Mouse (Mus musculus) cerebellum, adult 8-10 months (tissue): Measurements from ENCODE around the gene Gfm2.
A peak's percentile ranks its signal among the peaks of the same experiment; 100 is the strongest.
"Not testable (repeated sequence)": the region's sequence is repeated elsewhere in the genome, so short reads cannot be mapped to it uniquely, and the experiment has no call there.

Source experiments
- DNase-seq: peaks from one replicate; pipeline ENCODE4 v3.0.0; 2022

Gfm2 gene

GRCm38 (mm10) chr13:97137466-97138400 is at the start of gene Gfm2, which contains the start of gene Nsa2:
Gfm2 (plus strand) TSS chr13:97137937.
Nsa2 (minus strand) TSS chr13:97137937.
- DNase-seq: peak; percentile 90

- DNase-seq: no peak
Measured at GRCm38 (mm10) chr13:97088183-97088582, 49.6 kb upstream of the Gfm2 start.

- no peak for DNase-seq
Measured at GRCm38 (mm10) chr13:97095726-97096125, 42.0 kb upstream of the Gfm2 start.

GRCm38 (mm10) chr13:97099187-97099852 is 38.4 kb upstream of the Gfm2 start, which contains the start of gene Gm6169:
Gm6169 (minus strand) TSS chr13:97099237.
- peak; percentile 27 for DNase-seq

- DNase-seq: no peak
Measured at GRCm38 (mm10) chr13:97104996-97105395, 32.7 kb upstream of the Gfm2 start.

- not testable (repeated sequence) for DNase-seq
Measured at GRCm38 (mm10) chr13:97107721-97108120, 30.0 kb upstream of the Gfm2 start.

GRCm38 (mm10) chr13:97109046-97109445 is 28.7 kb upstream of the Gfm2 start:
- no peak for DNase-seq

GRCm38 (mm10) chr13:97121341-97121740 is 16.4 kb upstream of the Gfm2 start:
- no peak for DNase-seq

GRCm38 (mm10) chr13:97129654-97130053 is 8.1 kb upstream of the Gfm2 start:
- not testable (repeated sequence) for DNase-seq

- DNase-seq: not testable (repeated sequence)
Measured at GRCm38 (mm10) chr13:97130413-97130812, 7.3 kb upstream of the Gfm2 start.

GRCm38 (mm10) chr13:97138404-97138931 is 731 bp downstream of the Gfm2 start:
- DNase-seq: not testable (repeated sequence)

- no peak for DNase-seq
Measured at GRCm38 (mm10) chr13:97142321-97142720, 4.6 kb downstream of the Gfm2 start.

- peak; percentile 32 for DNase-seq
Measured at GRCm38 (mm10) chr13:97145834-97146233, 8.1 kb downstream of the Gfm2 start.

GRCm38 (mm10) chr13:97175520-97176264 is 38.0 kb downstream of the Gfm2 start:
- DNase-seq: no peak

- no peak for DNase-seq
Measured at GRCm38 (mm10) chr13:97176731-97177130, 39.0 kb downstream of the Gfm2 start.

GRCm38 (mm10) chr13:97178943-97179342 is 41.2 kb downstream of the Gfm2 start:
- no peak for DNase-seq

- no peak for DNase-seq
Measured at GRCm38 (mm10) chr13:97180113-97180828, 42.5 kb downstream of the Gfm2 start.

- no peak for DNase-seq
Measured at GRCm38 (mm10) chr13:97182821-97183220, 45.1 kb downstream of the Gfm2 start.

GRCm38 (mm10) chr13:97184168-97184567 is 46.4 kb downstream of the Gfm2 start:
- no peak for DNase-seq

GRCm38 (mm10) chr13:97184656-97185055 is 46.9 kb downstream of the Gfm2 start:
- DNase-seq: no peak

- DNase-seq: no peak
Measured at GRCm38 (mm10) chr13:97186346-97186745, 48.6 kb downstream of the Gfm2 start.

- DNase-seq: no peak
Measured at GRCm38 (mm10) chr13:97187693-97188092, 50.0 kb downstream of the Gfm2 start.
